Mouse (Mus musculus): ENCODE data around the gene Olfr324. TPM values are rescaled to one million over a fixed set of nuclear protein-coding genes. Genes with fewer than 3 reads are reported as not detected.

Gene Olfr324
- polyA plus RNA-seq, 1 experiment from 2014 or later: not detected

GRCm38 (mm10) chr11:58640272-58640867 is 45.5 kb downstream of the Olfr324 start, which contains the start of gene Trim58:
Gene Trim58, plus strand, starts transcription at chr11:58640465.
- no peaks in the 10 kb centered on the region for H3K36me3 ChIP-seq (replicated peaks)
- peak within 1 kb of the TSS; percentile 50 for H3K9ac ChIP-seq
- H3K27ac ChIP-seq: no peak within 1 kb of the TSS
- no peaks in the 10 kb centered on the region for H3K9me3 ChIP-seq
- peak within 1 kb of the TSS; percentile 47 for H3K4me3 ChIP-seq
- 2% methylated on average over 34 of the region's 34 CpGs for WGBS
- H3K27me3 ChIP-seq (replicated peaks): peaks cover 12% of the 10 kb centered on the region; the same call in 1 of the 2 replicates
- peak within 1 kb of the TSS; percentile 99 for H3K4me2 ChIP-seq
- 0 out of 2 replicates have a peak, but pooled peaks have one; percentile 30 for ATAC-seq (replicated peaks)
- H3K4me1 ChIP-seq: peaks cover 10% of the 10 kb centered on the region

- 24% methylated on average over 14 of the region's 14 CpGs for WGBS
- Histone ChIP-seq H3K27me3 (replicated peaks) (peaks cover 12% of the 10 kb centered on the region; the same call in 1 of the 2 replicates), H3K9me3 (no peaks in the 10 kb centered on the region), H3K4me1 (peaks cover 10% of the 10 kb centered on the region), H3K9ac (peak overlapping the region; percentile 50; the same call in 1 of the 2 replicates), H3K4me3 (peak overlapping the region; percentile 47), H3K4me2 (peak overlapping the region; percentile 99), H3K36me3 (replicated peaks) (no peaks in the 10 kb centered on the region), H3K27ac (no peak overlapping the region)
- ATAC-seq (replicated peaks): no peak
Observed at GRCm38 (mm10) chr11:58641057-58641456, 46.1 kb downstream of the Olfr324 start.

GRCm38 (mm10) chr11:58641638-58642358 is 46.9 kb downstream of the Olfr324 start:
- Histone ChIP-seq H3K4me1 (peaks cover 10% of the 10 kb centered on the region), H3K27me3 (replicated peaks) (peaks cover 12% of the 10 kb centered on the region; the same call in 1 of the 2 replicates), H3K9ac (no peak overlapping the region), H3K36me3 (replicated peaks) (no peaks in the 10 kb centered on the region), H3K4me3 (no peak overlapping the region), H3K4me2 (no peak overlapping the region), H3K9me3 (no peaks in the 10 kb centered on the region), H3K27ac (no peak overlapping the region)
- ATAC-seq (replicated peaks): no peak
- 83% methylated on average over 13 of the region's 13 CpGs for WGBS

GRCm38 (mm10) chr11:58643350-58643749 is 48.4 kb downstream of the Olfr324 start:
- no peak overlapping the region for H3K9ac ChIP-seq
- WGBS: 35% methylated on average over 6 of the region's 6 CpGs

More at GRCm38 (mm10) chr11:58643350-58643749, 48.4 kb downstream of the Olfr324 start:
- no peak overlapping the region for H3K27ac ChIP-seq
- peaks cover 10% of the 10 kb centered on the region for H3K4me1 ChIP-seq
- ATAC-seq (replicated peaks): no peak
- peaks cover 12% of the 10 kb centered on the region; the same call in 1 of the 2 replicates for H3K27me3 ChIP-seq (replicated peaks)
- no peak overlapping the region for H3K4me2 ChIP-seq
- no peaks in the 10 kb centered on the region for H3K36me3 ChIP-seq (replicated peaks)
- no peak overlapping the region for H3K4me3 ChIP-seq
- H3K9me3 ChIP-seq: no peaks in the 10 kb centered on the region

Other genes with a start within 250 kb of the Olfr324 start
- gene Lypd8, start 216.1 kb upstream of the Olfr324 start, polyA plus RNA-seq (2015; fragmentation: Nextera tagmentation; extraction: Ambion mirVana): 0.31 TPM in 1 of 2 replicates, not detected in the other
- gene 1810065E05Rik, start 174.0 kb upstream of the Olfr324 start, polyA plus RNA-seq (2015; fragmentation: Nextera tagmentation; extraction: Ambion mirVana): not detected in 2 replicates
- not detected in 2 replicates for gene Gm12253, start 162.6 kb upstream of the Olfr324 start, polyA plus RNA-seq (2015; fragmentation: Nextera tagmentation; extraction: Ambion mirVana)
- gene Lypd9, start 142.2 kb upstream of the Olfr324 start, polyA plus RNA-seq (2015; fragmentation: Nextera tagmentation; extraction: Ambion mirVana): not detected in 2 replicates
- not detected in 2 replicates for gene Olfr30, start 132.8 kb upstream of the Olfr324 start, polyA plus RNA-seq (2015; fragmentation: Nextera tagmentation; extraction: Ambion mirVana)
- gene Olfr332, start 102.6 kb upstream of the Olfr324 start, polyA plus RNA-seq (2015; fragmentation: Nextera tagmentation; extraction: Ambion mirVana): not detected in 2 replicates
- not detected in 2 replicates for gene Olfr331, start 92.5 kb upstream of the Olfr324 start, polyA plus RNA-seq (2015; fragmentation: Nextera tagmentation; extraction: Ambion mirVana)
- not detected in 2 replicates for gene Olfr330, start 60.3 kb upstream of the Olfr324 start, polyA plus RNA-seq (2015; fragmentation: Nextera tagmentation; extraction: Ambion mirVana)
- gene Olfr329-ps, start 48.7 kb upstream of the Olfr324 start, polyA plus RNA-seq (2015; fragmentation: Nextera tagmentation; extraction: Ambion mirVana): not detected in 2 replicates
- 0.06 and 0.12 TPM in 2 replicates for gene Olfr328, start 39.5 kb upstream of the Olfr324 start, polyA plus RNA-seq (2015; fragmentation: Nextera tagmentation; extraction: Ambion mirVana)
- gene Olfr224, start 24.6 kb upstream of the Olfr324 start, polyA plus RNA-seq (2015; fragmentation: Nextera tagmentation; extraction: Ambion mirVana): not detected in 2 replicates
- not detected in 2 replicates for gene Olfr325, start 17.4 kb upstream of the Olfr324 start, polyA plus RNA-seq (2015; fragmentation: Nextera tagmentation; extraction: Ambion mirVana)
- not detected in 2 replicates for gene 2210407C18Rik, start 21.0 kb downstream of the Olfr324 start, polyA plus RNA-seq (2015; fragmentation: Nextera tagmentation; extraction: Ambion mirVana)
- gene Olfr323, start 35.4 kb downstream of the Olfr324 start, polyA plus RNA-seq (2015; fragmentation: Nextera tagmentation; extraction: Ambion mirVana): not detected in 2 replicates
- 0.10 and 0.13 TPM in 2 replicates for gene Trim58, start 45.4 kb downstream of the Olfr324 start, polyA plus RNA-seq (2015; fragmentation: Nextera tagmentation; extraction: Ambion mirVana)
- gene Olfr322, start 63.7 kb downstream of the Olfr324 start, polyA plus RNA-seq (2015; fragmentation: Nextera tagmentation; extraction: Ambion mirVana): 0.11 TPM in 1 of 2 replicates, not detected in the other
- not detected in 2 replicates for gene Olfr320, start 86.0 kb downstream of the Olfr324 start, polyA plus RNA-seq (2015; fragmentation: Nextera tagmentation; extraction: Ambion mirVana)
- gene Olfr319, start 104.0 kb downstream of the Olfr324 start, polyA plus RNA-seq (2015; fragmentation: Nextera tagmentation; extraction: Ambion mirVana): not detected in 2 replicates
- gene Olfr318, start 128.9 kb downstream of the Olfr324 start, polyA plus RNA-seq (2015; fragmentation: Nextera tagmentation; extraction: Ambion mirVana): not detected in 2 replicates
- gene Olfr317, start 144.1 kb downstream of the Olfr324 start, polyA plus RNA-seq (2015; fragmentation: Nextera tagmentation; extraction: Ambion mirVana): 0.08 and 0.44 TPM in 2 replicates
- not detected in 2 replicates for gene Olfr316, start 157.6 kb downstream of the Olfr324 start, polyA plus RNA-seq (2015; fragmentation: Nextera tagmentation; extraction: Ambion mirVana)
- gene Olfr315, start 178.1 kb downstream of the Olfr324 start, polyA plus RNA-seq (2015; fragmentation: Nextera tagmentation; extraction: Ambion mirVana): not detected in 2 replicates
- not detected in 2 replicates for gene Olfr314, start 187.8 kb downstream of the Olfr324 start, polyA plus RNA-seq (2015; fragmentation: Nextera tagmentation; extraction: Ambion mirVana)
- gene Fam183b, start 206.8 kb downstream of the Olfr324 start, polyA plus RNA-seq (2015; fragmentation: Nextera tagmentation; extraction: Ambion mirVana): 12.2 and 13.4 TPM in 2 replicates
- gene Olfr313, start 219.9 kb downstream of the Olfr324 start, polyA plus RNA-seq (2015; fragmentation: Nextera tagmentation; extraction: Ambion mirVana): not detected in 2 replicates
- 0.04 TPM in 1 of 2 replicates, not detected in the other for gene Olfr312, start 234.1 kb downstream of the Olfr324 start, polyA plus RNA-seq (2015; fragmentation: Nextera tagmentation; extraction: Ambion mirVana)
- not detected in 2 replicates for gene Olfr311, start 244.1 kb downstream of the Olfr324 start, polyA plus RNA-seq (2015; fragmentation: Nextera tagmentation; extraction: Ambion mirVana)